Mouse (Mus musculus): ENCODE measurements at regions not wholly inside any gene's neighbourhood (a gene's known extent, or its start where the extent isn't known, plus 50 kb on each side); places are given as distances from the start of the nearest gene placed in this dataset.

DNA sequence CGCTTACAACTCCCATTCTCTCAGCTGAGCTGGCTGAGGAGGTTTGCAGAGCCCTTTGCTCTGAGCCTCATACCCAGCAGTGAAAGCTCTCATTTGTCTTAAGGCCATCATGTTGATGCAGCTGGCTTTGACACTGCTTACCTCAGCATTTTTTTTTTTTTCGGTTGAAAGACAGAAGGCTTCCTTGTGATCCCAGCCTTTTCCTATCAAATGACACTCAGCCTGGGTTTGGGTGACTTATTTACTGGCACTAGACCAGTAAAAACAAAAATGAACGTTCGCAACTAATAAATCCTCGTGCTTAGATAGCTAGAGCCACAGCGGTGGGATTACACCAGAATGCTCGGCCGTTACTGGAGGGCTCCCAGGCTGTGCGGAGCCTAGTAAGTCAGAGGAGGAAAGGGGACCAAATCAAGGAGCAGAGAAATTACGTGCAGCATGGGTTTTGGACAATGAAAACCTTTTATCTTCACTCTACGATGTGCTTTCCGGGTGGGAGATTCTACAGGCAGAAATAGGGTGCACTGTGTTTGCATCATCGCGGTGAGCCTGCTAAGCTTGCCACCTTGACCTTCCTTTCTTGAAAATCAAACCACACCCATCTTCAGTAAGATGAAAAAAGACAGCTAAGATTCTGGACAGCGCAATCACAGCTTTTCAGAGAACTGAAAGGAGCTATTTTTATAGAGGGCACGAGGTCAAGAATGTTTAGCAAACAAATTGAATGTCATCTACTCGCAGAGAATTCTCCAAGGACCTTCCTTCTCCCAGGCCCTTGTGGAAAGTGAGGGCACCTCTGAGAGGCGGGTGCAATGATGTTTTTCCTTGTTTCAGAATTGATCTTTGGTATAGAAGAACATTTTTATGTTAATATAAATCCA is 302.3 kb upstream of the Mpdz start:
- TF ChIP-seq CTCF (IDR thresholded peaks at IDR 0.05): no peak
- TF ChIP-seq EP300 (IDR thresholded peaks at IDR 0.05; ENCODE audit: insufficient read depth, low read depth, low read length): no peak
